Mouse (Mus musculus) spleen, adult 12 weeks (tissue): ENCODE data around the gene Tmem14c.
A peak's percentile ranks its signal among the peaks of the same experiment; 100 is the strongest.

Experiments
- DNase-seq: peaks from one replicate; pipeline ENCODE4 v3.0.0; 2022; ENCODE audit warnings: low spot score

Tmem14c gene

DNA sequence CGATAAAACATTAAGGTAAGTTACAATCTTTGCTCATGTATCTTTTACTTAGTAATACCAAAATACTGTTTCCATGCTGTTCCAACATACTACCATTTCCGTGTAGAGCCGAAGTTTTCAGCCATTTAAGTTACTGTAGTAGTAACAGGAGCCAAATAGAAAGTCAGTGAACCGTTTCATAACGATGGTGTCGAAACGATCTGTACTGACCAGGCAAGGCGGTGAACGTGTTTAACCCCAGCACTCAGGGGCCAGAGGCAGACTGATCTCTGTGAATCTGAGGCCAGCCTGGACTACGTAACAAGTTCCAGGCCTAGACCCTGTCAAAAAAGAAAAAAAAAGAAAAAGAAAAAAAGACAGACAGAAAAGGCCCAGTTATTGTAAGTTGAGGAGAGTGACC is 7.8 kb upstream of the Tmem14c start:
- no peak for DNase-seq

DNA sequence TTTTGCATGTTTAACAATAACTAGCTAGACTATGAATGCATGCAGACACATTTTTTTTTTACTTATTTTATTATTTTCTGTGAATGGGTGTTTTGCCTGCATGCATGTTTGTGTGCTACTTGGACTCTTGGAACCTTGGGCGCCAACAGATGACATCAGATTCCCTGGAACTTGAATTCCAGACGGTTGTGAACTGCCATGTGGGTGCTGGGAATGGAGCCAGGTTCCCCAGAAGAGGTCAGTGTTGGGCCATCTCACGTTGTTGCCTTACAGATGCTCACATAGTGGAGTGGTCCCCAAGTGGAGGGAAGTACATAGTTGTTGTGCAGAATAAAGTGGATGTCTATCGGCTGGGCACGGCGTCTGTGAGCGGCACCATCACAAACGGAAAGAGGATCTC is 7.1 kb upstream of the Tmem14c start:
- DNase-seq, result no peak

DNA sequence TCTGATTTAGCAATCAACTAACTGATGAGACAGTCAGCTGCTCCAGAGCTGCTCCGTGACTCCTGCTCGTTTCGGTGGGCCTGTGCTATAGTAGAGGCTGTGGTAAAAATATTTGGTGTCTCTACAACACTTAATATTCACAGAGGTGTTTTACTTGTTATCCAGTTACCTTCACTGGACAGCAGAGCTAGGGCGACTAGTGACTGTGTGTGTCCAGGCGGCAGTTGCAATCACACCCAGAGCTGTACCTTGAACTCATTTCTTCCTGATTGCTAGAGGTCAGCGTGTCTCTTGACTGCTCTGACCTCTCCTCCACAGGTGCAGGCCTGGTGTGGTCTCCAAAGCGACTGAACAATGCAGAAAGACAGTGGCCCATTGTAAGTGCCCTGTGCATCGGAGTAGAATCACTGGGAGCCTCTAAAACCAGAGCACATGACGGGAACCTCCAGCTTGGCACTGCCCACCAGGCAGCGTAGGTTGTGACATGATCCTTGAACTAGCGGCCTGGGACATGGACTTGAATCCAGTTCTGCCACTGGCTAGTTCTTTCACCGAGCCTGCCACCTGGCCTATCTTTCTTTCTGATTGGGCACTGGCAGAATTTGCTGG is 809 bp downstream of the Tmem14c start:
- peak; percentile 31 for DNase-seq

DNA sequence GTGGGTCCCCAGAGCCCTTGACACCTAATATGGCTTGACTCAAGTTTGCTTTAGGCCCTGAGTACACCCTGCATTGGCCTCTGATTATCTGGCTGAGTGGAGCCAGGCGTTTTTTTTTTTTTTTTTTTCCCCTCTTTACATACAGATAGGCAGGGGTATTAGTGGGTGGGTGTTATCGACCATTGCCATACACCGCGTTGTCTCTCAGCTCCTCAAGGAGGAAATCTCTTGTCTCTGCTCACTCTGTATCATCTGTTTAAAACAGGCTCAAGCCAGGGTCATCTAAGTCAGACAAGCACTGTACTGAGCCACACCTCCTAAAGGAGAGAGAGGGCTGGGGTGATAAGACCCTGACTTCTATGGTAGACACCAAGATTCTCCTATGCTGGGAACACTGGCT is 1.7 kb downstream of the Tmem14c start:
- peak; percentile 37 for DNase-seq

- DNase-seq, result no peak
These were observed 2.1 kb downstream of the Tmem14c start for GRCm38 (mm10) chr13:41018236-41018635.

DNA sequence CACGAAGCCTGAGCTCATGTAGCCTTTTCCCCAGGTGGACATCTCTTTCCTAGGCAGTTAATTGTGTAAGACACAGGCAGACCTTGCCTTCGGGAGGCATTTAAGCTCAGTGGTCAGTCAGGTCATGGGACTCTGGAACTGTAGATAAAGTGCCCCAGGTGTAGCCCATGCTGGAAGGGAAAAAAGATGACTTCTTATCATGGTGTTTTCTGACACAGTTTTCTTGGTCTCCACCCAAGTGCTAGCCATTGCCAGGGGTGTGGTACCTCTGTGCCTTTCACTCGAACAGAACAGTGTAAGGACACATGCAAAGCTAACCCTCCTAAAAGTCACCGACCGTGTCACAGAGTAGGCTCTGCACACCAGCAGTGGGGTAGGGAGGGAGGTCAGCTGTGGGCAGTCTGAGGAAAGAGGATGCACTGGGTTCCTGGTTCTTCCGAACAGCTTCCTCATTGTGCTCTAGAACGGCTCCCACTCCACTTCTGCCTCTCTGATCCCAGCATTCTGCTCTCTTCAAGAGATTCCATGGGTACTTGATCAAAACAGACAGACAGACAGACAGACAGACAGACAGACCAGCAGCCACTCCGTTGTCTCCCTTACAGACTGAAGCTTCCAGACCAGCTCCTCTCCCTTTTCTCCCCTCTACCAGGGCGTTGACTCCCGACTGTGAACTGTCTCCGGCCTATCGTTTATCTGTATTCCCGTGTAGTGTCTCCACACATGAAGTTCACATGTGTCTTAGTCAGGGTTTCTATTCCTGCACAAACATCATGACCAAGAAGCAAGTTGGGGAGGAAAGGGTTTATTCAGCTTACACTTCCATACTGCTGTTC is 2.9 kb downstream of the Tmem14c start:
- DNase-seq, result peak; percentile 41

DNA sequence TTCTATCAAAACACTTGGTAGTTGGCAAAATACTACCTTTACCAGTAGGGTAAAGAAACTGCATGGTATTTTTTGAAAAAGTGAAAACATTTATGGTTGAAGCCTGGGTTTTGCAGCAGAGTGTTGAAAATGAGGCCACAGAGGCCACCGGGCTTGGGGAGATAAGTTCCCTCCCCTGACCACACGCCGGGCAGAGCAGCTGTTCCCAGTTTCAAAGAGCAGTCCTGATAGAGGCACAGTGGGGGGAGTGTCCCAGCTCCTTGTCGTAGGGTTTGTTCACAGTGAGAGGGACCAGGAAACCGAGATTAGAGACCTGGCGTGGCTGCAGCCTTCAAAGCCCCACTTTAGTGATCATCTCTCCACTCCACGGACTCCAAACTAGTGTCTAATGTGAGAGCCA is 4.4 kb downstream of the Tmem14c start:
- no peak for DNase-seq

DNA sequence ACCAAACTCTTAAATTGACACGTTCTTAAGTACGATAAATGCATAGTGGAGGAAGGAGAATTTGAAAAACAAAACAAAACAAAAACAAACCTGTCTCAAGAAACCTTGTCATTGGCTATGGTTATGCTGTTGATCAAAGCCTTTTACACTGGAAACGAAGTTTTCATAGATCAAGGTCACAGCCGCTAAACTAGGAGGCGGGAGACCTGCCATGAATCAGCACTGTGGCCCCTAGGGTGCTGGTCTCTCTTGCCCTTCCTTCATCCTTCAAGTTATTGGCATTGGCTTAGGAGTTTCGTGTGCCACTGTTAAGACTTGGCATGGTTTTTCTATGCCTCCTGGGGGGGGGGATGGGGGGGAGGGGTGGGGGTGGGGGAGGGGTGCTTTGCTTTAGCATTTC is 5.5 kb downstream of the Tmem14c start:
- DNase-seq, result no peak

DNA sequence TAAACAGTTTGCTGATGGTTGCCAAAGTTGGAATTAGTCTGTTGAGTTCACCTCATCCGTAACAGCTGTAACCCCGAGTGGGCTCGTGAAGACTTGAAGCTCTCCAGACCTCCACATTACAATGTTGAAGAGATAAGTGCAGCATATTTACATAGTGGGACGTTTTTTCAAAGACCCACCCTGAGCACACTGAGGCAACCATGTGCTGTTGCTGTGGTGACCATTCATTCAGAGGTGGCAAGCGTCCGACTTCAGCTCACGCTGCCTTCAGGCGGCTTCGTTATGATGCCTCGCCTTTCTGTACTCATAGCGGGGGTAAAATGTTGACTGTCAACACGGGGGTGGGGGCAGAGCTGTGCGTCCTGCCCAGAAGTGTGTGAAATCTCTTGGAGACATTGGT is 6.0 kb downstream of the Tmem14c start:
- DNase-seq, result no peak

- DNase-seq, result no peak
These were observed 14.0 kb downstream of the Tmem14c start for GRCm38 (mm10) chr13:41030098-41030497.

DNA sequence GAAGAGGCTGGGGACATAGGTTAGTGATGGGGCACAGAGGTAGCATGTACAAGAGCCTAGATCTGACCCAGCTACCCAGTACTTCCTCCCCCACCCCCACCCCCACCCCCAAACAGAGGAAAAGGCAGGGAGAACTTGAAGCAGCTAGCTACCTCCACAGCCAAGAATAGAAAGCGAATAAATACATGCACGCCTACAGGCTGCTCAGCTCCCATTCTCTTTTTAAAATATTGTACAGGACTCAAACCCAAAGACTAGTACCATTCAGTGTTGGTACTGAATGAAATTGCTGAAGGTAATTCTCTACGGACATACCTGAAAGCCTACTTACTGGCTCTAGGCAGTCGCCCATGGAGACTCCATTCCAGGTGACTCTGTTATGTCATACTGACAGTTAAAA is 26.4 kb downstream of the Tmem14c start:
- no peak for DNase-seq

DNA sequence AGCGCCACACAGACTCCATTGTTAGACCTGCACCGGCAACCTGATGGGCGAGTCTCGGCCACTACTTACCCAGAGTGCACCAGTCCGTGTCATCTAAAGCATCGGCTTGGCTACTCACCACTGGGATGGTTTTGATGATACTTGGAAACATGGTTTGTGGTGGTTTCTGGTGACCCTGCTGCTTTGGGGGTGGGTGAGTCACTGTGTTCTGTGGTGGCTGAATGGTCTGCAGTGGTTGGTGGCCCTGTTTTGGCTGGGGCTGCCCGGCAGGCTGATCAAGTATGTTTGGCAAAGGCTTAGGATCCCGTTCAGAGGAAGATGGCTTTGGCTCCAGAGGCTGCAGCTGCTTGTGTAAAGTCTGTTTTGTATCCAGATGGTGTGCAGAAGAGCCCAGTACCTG is 29.8 kb downstream of the Tmem14c start:
- no peak for DNase-seq

DNA sequence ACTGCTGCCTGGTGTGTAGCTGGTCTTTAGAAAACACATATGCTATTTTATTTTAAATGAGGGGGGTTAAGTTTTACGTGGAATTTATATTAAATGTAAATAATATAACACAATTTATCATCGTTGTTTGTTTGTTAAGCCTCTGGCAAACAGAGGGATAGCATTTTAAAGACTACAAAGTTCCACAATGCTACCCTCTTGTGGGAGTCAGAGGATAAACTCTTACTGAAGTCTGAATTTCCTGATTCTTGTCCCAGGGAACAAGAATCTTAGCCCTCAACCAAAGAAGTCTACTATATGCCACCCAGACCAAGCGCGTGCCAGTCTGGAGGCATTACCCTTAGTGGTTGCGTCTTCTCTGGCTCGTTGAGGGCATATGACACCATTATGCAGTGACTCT is 31.2 kb downstream of the Tmem14c start:
- DNase-seq, result no peak

- DNase-seq, result no peak
These were observed 35.9 kb downstream of the Tmem14c start for GRCm38 (mm10) chr13:41051965-41052364.

DNA sequence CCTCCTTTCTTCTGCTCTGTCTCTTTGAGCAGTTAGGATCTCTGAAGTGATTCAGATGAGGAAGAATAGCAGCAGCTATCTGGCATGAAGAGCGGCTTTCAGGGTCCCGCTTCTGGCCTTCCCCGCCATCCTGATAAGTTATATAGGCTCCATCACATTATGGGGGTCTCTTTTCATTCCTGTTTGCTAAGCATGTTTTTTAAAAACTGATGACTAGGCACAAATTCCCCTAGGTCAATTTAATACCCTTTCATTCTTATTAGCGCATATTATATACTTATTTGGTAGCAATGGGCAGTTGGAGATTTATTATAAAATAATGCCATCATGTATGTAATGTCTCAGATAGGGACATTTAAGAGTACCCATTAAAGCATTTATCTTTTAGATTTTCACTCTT is 51.5 kb downstream of the Tmem14c start:
- no peak for DNase-seq

GRCm38 (mm10) chr13:41071617-41072016 is 55.5 kb downstream of the Tmem14c start:
- no peak for DNase-seq
